Mouse (Mus musculus) bone marrow, adult 2 months (tissue): ENCODE data around the gene Pde4dip. TPM values are rescaled to one million over a fixed set of nuclear protein-coding genes. Genes with fewer than 3 reads are reported as not detected.

ENCODE experiments used
- H3K27ac ChIP-seq: fragments of 200-500 bp; 2 replicates; pipeline ENCODE4 v1.5.1; 2012; ENCODE audit warnings: low read depth, mild to moderate bottlenecking, control low read depth, inconsistent platforms, low read length; ENCODE audit not compliant: control insufficient read depth, poor library complexity, insufficient read depth
- H3K4me1 ChIP-seq: fragments of 200-500 bp; 2 replicates; pipeline ENCODE4 v1.6.1; 2011; ENCODE audit warnings: low read length; ENCODE audit not compliant: control insufficient read depth, insufficient read depth
- H3K4me3 ChIP-seq: fragments of 200-500 bp; replicated peaks from 2 replicates; pipeline ENCODE3; 2011; ENCODE audit warnings: mild to moderate bottlenecking, low read depth, low read length, control low read depth; ENCODE audit not compliant: control insufficient read depth
- CTCF ChIP-seq: fragments of 200-500 bp; IDR thresholded peaks from 2 replicates; pipeline ENCODE4 v1.5.1; 2011; ENCODE audit warnings: low read length, control low read depth; ENCODE audit not compliant: control insufficient read depth, insufficient read depth
- POLR2A ChIP-seq: fragments of 200-500 bp; IDR thresholded peaks from 2 replicates; pipeline ENCODE4 v1.6.1; 2011; ENCODE audit warnings: low read depth, mild to moderate bottlenecking, control low read depth, low read length, borderline replicate concordance; ENCODE audit not compliant: control insufficient read depth
- WGBS: fragments of 180-500 bp; shearing (Covaris S2); methylation state at CpG from one replicate; pipeline ENCODE4 v1.1.7; 2018; 5-methylcytosine and 5-hydroxymethylcytosine counted together
- polyA plus RNA-seq: library from polyadenylated mRNA; stranded (reverse); fragments of >200 nt; gene quantifications from 2 replicates; pipeline ENCODE4 v1.2.4, GENCODE M21; 2011; ENCODE audit warnings: low replicate concordance; ENCODE audit not compliant: missing spikeins, insufficient read depth, insufficient read length

Gene Pde4dip
- polyA plus RNA-seq, 1 experiment, result 7.5 TPM

DNA sequence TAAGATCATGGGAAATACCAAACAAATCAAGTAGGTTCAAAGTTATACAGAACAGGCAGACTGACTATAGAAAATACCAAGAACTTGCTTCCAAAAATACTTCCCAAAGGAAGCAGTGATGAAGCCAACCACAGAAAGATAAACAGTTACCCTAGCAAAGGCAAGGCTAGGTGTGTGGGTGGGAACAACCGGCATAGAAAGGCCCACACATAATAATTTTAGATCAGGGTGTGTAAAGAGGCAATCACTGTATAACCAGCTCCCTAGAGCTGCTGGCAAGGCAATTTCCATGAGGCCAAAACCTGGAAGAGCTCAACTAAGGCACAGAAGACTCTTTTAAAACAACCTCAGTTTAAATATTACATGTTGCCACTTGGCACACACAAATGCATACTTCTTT lies 29.1 kb downstream of the Pde4dip start:
- H3K27ac ChIP-seq, result no peak overlapping the region
- TF ChIP-seq POLR2A (no peak), CTCF (no peak)
- no peak overlapping the region for H3K4me3 ChIP-seq
- H3K4me1 ChIP-seq, result no peaks in the 10 kb centered on the region
- WGBS, result 57% methylated on average over 1 of the region's 1 CpGs

GRCm38 (mm10) chr3:97854575-97855384 lies 33.7 kb downstream of the Pde4dip start:
- H3K4me1 ChIP-seq, result no peaks in the 10 kb centered on the region
- 73% methylated on average over 9 of the region's 9 CpGs for WGBS
- no peak for TF ChIP-seq CTCF
- no peak for TF ChIP-seq POLR2A
- no peak overlapping the region for H3K27ac ChIP-seq
- no peak overlapping the region for H3K4me3 ChIP-seq

DNA sequence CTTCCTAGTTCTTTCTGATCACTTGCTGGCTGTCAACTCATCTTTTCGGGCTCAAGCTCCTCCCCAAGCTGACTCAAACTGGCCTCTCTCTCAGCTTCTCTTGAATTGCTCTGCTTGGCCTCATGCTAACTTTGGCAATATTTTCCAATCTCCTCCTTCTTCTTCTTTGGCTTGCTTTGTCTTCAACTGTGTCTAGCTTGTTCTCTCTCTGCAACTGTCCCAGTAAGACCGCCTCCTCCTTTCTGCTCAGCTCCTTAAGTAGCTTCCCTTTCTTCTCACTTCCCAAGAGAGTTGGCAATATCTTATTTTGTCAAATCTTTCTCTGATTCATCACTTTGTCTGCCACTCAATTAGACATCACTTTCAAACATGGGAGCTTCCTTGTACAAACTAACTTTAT lies 36.7 kb downstream of the Pde4dip start:
- TF ChIP-seq CTCF, result no peak
- TF ChIP-seq POLR2A, result no peak
- Histone ChIP-seq H3K4me1 (no peaks in the 10 kb centered on the region), H3K4me3 (no peak overlapping the region), H3K27ac (no peak overlapping the region)
- 84% methylated on average over 2 of the region's 2 CpGs for WGBS

DNA sequence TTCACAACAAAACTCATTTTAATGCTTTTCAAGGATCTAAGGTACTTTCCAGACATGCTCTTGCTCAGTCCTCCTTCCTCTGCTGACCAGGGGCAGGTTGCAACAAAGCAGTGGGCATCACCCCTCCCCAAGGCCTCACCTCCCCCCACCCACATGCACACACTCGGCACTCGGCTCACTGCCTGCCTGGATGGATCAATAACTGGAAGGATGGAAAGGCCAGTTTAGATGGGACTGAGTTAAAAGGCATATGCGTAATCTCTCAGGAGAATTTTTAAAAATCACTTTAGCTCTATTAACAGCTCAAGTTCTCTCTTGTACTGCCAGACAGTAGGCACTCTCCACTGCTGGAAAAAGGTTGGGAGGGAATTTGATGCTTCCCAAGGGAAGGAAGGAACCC lies 40.9 kb downstream of the Pde4dip start:
- TF ChIP-seq CTCF, result no peak
- TF ChIP-seq POLR2A, result no peak
- Histone ChIP-seq H3K4me1 (no peaks in the 10 kb centered on the region), H3K27ac (no peak overlapping the region), H3K4me3 (no peak overlapping the region)
- WGBS, result 85% methylated on average over 3 of the region's 3 CpGs

GRCm38 (mm10) chr3:97846448-97846847 lies 42.1 kb downstream of the Pde4dip start:
- no peak for TF ChIP-seq POLR2A
- no peak for TF ChIP-seq CTCF
- Histone ChIP-seq H3K27ac (no peak overlapping the region), H3K4me1 (no peaks in the 10 kb centered on the region), H3K4me3 (no peak overlapping the region)
- 87% methylated on average over 4 of the region's 4 CpGs for WGBS

DNA sequence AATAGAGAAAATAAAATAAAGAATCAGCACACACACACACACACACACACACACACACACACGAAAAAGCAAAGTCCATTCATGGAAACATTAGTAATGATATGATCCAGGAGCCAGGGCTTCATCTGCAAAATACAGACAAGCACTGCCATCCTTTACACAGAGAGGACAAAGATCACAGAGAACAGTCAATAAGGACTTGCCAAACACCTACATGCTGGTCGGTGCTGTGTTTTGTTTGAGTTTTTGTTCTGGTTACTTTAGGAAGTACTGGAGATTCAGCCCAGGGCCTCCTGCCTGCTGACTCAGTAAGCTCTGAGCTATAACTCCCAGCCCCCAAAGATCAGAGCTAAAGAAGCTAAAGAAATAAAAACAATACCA lies 43.7 kb downstream of the Pde4dip start:
- 61% methylated on average over 2 of the region's 2 CpGs for WGBS
- TF ChIP-seq POLR2A (no peak), CTCF (no peak)
- Histone ChIP-seq H3K27ac (no peak overlapping the region), H3K4me1 (no peaks in the 10 kb centered on the region), H3K4me3 (no peak overlapping the region)

- Histone ChIP-seq H3K27ac (no peak overlapping the region), H3K4me3 (no peak overlapping the region), H3K4me1 (no peaks in the 10 kb centered on the region)
- TF ChIP-seq POLR2A, result no peak
- TF ChIP-seq CTCF, result no peak
- 78% methylated on average over 7 of the region's 7 CpGs for WGBS
Observed at GRCm38 (mm10) chr3:97844163-97844820, 44.2 kb downstream of the Pde4dip start.

DNA sequence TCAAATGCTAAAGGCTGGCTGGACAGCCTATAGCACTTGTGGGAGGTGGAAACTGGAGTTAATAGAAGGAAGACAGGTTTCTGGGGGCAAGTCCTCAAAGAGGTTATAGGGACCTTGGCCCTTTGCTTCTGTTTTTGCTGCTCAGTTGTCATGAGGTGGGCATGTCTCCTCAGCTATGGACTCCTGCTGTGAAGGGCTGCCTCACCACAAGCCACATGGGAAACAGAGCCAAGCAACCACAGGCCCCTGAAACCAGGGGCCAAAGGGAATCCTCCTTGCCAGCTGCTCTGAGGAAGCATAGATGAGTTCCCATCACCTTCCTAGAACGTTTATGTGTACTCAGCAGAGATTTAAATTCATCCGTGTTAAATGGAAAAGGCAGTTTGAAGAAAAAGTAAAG lies 45.9 kb downstream of the Pde4dip start:
- no peak overlapping the region for H3K27ac ChIP-seq
- WGBS, result 25% methylated on average over 2 of the region's 2 CpGs
- H3K4me1 ChIP-seq, result no peaks in the 10 kb centered on the region
- TF ChIP-seq CTCF (no peak), POLR2A (no peak)
- H3K4me3 ChIP-seq, result no peak overlapping the region
